Mouse (Mus musculus) telencephalon, adult 2 months (tissue): ENCODE results near the gene Gps2.
"Not testable (repeated sequence)": the region's sequence is repeated elsewhere in the genome, so short reads cannot be mapped to it uniquely, and the experiment has no call there.

Experiments used
- DNase-seq: peaks from one replicate; pipeline ENCODE4 v3.0.0-alpha.2; 2011; ENCODE audit warnings: low read depth, low spot score

Gene Gps2

DNA sequence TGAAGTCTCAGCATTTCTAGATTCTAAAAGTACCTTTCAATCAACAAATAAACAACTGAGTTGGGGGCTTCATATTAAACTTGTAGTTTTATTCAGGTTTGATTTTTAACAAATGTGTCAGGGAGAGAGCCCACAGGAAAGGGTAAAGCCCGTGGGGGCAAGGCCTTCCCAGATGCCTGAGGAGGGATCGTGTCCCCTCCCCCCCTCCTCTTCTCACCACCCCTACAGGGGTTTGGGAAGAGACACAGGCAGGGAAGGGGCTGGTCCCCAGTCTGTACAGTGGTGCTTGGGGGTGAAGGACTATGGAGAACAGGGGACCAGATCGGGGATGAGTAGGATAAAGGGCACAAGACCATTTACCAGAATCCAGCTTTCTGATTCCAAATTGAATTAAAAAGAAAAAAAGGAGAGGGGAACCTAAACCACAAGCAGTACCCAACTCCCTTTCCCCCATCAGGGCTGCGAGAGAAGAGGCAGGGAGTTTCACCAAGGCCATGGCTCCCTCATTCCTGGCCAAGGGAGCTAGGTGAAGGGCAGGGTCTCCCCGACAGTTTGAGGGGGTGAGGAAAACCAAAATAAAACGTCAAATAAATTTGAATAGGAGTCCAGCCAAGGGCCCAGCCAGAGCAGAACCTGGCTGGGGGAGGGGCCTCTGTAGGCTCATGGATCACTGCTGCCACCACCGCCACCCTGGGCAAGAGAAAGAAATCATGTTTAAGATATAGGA, 3.1 kb downstream of the Gps2 start:
- not testable (repeated sequence) for DNase-seq

DNA sequence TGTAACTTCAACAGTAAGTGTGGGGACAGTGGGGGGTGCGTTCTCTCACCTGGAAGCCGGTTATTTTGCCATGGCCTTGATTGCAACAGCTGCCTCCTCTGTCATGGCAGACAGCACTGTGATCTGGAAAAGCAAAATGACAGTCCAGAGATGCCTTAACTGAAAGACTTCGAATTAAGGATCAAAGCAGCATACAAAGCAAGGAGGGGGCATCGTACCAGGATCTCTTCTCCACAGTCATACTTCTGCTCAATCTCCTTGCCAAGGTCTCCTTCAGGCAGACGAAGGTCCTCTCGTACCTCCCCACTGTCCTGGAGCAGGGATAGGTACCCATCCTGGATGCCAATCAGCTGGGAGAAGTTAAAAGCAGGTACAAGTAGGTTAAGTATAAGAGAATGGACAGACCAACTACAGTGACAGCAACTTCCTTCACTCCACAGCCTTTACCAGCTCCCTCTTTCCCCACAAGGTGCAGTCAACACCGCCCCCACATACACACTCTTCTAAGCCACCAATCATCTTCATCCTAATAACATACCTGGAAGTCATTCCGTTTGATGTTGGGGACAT, 3.8 kb downstream of the Gps2 start:
- DNase-seq = no peak

DNA sequence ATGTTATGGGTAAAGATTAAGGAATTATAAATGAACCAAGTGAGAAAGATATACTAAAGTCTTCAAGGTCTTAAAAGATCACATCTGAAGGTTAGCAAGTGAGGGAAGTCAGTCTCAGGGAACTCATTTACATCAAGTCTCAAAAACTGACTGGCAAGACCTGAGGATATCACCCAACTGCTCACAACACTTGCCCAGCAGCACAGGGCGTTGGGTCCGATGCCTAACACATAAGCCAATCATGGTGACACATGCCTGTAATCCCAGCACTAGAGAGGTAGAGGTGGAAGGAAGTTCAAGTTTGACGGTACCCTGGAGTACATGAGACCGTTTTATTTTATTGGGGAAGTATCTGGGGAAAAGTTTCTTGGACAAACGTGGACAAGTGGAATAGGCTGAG, 4.4 kb downstream of the Gps2 start:
- DNase-seq = no peak

DNA sequence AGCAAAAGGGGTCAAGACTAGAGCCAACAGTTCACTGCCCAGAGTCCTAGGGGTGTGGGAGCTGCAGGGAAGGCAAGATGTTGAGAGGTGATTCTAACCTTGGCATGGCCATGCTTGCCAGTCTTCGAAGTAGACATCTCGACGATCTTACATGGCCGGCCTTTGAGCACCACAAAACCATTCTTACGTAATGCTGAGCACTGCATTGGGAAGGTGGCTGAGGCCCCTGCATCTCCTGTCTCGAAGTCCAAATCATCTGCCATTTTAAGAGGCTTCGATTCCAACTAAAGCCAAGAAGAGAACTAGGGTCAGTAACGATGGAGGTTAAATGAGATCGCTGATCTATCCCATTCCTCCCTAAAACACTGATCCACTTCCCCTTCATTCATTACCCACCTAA, 5.4 kb downstream of the Gps2 start:
- DNase-seq = no peak

DNA sequence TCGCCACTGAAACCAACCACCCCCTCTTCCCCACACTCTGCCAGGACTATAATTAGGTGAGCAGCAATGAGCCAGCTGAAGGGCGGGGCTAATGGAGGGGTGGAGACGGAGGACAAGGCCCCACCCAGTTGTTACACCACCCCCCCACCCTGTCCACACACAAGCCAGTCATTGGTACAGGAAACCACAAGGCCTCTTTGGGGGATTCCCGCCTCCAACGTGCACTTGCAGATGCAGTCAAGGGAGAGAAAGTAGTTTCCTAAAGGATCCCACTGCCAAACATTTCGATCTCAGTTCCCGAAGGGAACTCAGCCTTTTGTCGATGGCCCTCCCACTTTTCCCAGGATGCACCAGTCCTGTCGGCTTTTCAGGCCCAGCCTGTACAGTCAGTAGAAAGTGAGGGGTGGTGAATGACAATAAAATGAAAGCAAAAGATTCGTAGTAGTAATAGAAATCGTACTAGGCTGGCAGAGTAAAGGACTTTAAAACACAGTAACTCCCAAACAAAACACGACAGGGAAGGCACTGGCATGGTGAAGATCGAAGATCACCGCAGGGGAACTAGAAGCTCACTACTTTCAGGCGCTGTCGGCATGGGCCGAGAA, 6.1 kb downstream of the Gps2 start:
- DNase-seq = peak; percentile 42

DNA sequence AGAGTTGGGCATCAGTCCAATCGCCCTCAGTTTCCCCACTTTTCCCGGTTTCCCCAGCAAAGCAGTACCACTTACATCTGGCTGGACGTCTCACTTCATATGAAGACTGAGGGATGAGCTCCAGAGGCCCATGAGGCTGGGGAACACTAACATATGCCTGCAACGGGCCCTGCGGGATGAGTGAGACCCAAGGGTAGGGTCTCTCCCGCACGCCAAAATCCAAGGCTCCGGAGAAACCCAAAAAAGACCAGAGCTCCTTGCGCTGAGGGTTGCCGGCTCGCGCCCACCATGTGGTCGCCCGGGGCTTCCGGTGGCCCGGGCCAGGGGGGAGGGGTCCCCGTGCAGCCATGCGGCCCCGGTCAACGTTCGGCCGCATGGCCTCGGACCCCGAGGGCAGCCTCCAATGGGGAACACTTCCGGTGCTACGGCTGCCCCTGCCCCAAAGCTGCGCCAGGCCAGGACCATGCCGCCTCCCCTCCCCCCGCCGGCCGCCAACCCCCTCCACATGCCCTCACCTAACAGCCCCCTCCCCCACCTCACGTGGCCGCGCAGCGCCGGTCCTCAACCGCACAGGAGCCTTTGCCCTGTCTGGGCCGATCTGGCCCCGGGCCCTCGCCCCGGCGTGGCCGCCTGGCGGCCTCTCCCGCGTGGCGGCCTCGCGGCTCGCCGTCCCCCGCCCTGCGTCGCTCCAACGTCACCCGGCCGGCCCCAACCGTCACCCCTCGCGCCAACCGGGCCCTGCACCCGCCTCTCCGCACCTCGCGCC, 6.8 kb downstream of the Gps2 start:
- no peak for DNase-seq

DNA sequence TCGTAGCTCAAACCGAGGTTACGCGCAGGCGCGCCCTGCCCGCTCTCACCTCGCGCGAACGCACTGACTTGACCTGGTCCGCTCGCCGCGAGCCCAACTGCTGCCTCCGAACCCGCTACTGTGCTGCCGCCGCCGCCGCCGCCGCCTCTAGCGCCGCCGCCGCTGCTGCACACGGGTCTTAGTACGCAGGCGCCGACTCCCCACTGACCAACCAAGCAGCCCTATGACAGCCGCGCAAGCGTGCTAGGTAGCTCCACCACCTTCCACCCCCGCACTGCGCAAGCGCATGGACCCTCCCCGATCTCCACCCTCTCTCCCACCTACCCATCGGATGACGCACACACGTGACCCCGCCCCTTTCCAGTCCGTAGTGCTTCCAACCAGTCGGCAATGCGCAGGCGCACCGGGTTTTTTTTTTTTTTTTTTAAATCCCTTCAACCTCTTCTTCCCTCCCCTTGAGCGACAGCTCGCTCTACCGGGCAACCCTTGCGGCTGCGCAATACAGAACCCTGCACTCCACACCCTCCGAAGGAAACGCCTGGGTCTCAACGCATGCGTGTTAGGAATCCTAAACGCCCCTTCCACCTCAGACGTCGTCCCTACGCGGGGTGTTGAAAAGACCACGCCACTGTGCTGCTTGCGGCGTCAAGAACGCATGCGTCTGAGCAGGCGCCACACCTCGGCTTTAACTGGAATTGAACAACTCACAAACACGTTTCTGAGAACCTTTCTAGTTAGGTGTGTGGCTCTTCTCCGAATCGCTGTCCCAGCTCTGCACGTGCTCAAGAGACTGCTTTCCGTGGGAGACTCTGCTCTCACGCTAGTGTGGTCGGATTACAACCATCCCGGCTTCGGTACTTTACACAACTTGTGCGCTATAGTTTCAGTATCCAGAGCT, 7.7 kb downstream of the Gps2 start, which contains the start of gene Eif5a:
Gene Eif5a (minus strand): TSS at position 845 of the 898 bp plus-strand sequence.
- DNase-seq = peak; percentile 100

DNA sequence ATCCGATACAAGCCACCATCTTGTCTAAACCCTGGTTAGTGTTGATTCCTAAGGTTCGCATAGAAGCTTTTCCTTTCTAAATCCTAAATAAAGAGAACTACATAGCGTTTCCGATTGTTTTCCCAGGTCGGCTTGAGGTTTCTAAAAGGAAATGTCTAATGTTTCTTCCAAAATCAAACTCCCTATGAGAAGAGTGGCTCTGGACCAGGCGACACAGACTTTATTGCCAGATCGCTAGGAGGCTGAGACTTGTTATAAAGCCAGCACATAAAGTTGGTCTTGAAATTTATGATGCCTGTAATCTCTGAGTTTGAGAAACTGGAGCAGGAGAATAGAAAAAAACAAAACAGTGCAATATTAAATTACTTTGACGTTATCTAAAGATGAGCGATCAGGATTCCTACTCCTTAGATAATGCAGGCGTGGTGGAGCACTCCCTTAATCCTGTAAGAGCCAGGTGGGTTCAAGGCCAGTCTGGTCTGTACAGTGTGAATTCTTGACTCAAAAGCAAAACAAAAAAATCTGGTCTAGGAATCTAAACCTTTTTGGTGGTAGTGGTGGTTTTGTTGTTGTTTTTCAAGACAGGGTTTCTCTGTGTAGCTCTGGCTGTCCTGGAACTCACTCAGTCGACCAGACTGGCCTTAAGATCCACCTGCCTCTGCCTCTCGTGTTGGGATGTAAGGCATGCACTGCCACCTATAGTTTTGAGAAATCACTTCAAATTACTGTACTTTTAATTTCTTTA, 8.5 kb downstream of the Gps2 start:
- DNase-seq = no peak

DNA sequence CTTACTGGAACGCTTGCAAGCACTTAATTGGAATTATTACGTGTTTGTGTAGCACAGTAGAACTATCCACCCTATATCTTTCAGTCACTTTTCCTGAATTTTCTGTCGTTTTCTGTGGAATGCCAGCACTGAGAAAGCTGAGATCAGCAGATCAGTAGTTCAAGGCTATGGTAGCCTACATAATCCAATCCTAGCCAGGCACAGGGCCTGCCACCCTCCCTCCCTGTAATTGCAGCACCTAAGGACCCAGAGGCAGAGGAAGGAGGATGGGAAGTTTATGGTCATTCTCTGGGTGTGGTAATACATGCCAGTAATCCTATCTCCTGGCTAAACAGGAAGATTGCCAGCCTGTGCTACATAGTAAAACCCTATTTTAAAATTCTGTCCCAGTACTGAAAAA, 9.1 kb downstream of the Gps2 start:
- no peak for DNase-seq

DNA sequence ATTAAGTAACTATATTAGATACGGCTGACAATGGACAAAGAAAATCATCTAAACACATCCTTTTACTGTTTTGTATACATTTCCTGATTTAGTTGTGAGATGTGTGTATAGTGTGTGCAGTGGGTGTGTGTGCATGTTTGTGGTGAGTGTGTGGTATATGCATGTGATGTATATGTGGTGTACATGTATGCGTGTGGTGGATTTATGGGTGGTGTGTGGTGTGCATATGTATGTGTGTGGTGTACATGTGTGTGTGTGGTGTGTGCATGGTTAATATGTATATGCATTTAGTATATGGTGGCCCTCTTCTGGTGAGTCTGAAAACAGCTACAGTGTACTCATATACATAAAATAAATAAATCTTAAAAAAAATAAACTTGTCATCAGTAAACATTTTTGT, 13.8 kb downstream of the Gps2 start:
- DNase-seq = no peak

DNA sequence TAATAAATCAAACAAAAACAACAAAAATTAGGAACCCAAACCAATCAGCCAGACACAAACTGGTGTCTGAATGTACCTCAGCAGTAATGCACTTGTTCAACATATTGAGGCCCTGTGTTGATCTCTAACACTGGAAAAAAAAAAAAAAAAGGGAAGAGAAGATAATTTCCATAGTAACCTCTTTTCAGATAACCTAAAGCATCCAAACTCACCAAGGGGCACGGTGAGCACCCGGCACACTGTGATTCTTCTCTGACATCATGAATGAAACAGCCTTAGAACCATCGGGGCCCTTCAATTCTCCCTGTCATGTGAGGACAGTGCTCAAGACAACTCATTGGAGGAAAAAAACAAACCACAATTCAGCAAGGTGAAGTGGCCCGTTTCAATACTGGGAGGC, 16.0 kb downstream of the Gps2 start:
- DNase-seq = no peak

DNA sequence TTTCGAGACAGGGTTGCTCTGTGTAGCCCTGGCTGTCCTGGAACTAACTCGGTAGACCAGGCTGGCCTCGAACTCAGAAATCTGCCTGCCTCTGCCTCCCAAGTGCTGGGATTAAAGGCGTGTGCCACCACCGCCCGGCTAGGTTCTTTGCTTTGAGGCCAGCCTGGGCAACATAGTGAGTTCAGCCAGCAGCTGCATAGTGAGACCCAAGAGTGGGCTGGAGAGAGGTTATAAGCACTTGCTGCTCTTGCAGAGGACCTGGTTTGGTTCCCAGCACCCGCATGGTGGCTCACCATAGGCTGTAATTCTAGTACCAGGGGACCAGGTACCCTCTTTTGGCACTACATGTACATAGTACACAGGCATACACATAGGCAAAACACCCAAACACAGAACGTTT, 16.5 kb downstream of the Gps2 start:
- not testable (repeated sequence) for DNase-seq

DNA sequence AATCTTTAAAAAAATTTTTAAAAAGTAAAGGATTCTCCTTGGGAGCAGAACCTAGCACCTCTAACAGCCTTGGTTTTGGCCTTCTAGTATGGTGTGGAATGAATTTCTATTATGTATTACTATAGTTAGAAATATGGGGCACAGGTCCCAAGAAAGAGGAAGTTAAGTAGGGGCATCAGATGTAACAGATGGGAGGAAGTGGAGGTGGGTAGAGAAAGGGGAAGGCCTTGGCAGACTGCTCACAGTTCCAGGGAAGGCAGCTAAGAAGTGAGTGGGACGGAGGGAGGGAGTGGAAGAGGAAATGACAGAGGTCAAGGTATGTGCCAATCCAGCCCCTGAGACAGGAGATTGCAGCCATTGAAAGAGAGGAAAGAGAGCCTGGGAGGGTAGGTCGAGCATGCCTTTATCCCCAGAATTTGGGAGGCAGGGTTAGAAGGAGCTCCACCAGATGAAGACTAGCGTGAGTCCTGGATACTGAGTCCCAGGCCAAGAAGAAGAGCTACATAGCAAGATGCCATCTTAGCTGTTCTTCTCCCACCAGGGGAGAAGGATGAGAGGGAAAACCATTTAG, 17.4 kb downstream of the Gps2 start:
- no peak for DNase-seq

DNA sequence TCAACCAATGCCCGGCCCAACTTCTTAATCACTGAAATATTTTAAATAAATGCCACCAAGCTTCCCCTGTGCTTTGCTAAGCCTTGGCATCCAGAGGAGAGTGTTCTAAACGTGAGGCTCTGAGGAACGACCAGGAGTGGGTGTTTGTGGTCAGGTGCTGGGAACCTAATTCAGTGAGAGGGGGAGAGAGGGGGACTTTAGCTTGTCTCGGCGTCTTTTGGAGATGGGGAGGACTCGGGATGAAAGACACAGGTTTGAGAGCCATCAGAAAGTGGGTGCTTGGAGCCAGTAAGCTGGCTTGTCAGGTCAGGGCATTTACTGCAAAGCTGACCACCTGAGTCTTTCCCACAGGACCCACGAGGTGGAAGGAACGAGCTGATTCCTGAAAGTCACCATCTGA, 18.1 kb downstream of the Gps2 start:
- no peak for DNase-seq

DNA sequence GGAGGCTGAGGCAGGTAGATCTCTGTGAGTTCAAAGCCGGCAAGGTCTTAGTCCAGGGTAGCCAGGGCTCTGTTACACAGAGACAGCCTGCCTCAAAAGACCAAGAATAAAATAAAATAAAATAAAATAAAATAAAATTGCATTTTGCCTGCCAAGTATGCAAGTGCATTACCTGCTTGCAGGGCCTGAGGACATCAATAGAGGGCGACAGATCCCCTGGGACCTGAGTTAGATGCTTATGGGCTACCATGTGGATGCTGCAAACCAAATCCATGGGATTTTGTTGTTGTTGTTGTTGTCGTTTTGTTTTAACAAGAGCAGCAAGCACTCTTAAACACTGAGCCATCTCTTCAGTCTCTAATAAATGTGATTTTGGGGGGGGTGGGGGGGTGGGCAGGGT, 18.6 kb downstream of the Gps2 start:
- DNase-seq = no peak

DNA sequence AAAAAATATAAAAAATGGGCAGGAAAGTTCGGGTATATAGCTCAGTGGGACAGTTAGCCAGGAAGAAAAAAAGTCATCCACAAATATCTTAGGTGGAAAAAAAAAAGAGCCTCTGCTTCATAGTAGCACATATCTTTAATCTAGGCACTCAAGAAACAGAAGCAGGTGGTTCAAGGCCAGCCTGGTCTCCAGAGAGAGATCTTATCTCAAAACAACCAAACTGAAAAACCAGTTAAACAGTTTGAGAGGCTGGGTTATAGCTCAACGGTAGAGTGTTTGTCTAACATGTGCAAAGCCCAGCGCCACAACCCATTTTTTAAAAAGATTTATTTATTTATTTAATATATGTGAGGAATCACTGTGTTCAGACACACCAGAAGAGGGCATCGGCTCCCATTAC, 19.4 kb downstream of the Gps2 start:
- DNase-seq = no peak

DNA sequence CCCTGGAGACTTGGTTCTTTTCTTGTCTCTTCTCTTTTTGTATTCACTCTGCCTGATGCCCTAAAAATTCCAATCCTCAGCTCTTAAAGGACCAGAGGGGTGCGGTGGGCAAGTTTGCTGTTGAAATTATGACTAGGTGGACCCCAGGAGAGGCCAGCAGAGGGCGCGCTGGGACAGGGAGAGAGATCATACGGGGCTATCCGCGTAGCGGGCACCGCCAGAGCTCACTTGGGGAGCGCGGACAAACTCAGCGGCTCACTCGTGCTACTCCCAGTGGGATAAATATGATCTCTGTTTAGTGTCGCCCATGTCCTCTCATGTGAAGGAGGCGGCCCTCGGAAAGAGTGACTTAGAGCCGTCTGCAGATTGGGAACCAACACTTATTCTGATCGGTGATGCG, 20.5 kb downstream of the Gps2 start:
- DNase-seq = no peak

DNA sequence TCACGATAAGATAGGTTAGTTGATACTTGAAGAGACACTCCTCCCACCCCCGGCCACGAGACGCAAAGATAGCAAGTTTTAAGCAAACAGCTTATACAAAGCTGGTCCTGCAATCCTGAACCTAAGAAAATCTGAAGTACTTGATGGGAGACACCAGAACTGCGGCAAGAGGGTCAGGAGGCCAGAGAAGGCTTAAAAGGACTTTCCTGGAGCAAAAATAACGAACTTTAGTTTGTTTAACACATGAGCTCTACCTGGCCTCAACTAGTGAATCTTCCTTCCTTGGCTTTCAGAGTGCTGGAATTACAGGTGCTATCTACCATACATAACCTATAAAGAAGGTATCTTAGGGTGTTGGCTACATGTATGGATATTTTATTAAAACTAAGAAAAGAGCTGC, 21.0 kb downstream of the Gps2 start:
- no peak for DNase-seq

DNA sequence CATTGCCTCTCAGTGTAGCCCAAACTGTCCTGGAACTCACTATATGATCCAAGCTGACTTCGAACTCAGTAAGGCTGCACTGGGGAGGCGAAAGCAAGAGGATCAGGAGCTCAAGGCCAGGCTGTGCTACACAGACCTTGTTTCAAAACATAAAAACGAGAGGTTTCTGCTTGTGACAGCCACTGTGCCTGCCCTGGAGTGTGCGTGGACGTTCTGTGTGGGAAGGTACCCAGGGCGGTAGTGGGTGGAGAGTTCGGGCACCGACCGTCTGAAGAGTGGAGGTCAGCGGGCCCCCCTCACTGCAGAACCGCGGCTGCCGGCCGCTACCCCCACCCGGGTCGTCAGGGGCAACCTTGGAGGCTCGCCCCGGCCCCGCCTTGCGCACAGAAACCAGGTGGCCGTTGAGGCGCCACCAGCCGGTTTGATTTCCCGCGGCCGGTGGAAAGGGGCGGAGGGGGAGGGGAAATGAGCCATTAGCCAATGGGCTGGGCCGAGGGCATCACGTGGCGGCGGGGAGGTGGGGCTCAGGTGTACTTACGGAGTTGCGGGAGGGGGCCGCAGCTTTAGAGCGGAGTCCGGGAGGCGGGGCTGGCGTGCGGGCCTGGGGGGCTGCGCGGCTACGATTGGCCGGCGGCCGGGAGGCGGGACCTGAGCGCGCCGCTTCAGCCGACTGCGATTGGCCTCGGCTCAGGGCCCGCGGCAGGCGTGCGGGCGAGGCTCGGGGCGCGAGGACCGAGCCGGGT, 21.6 kb downstream of the Gps2 start, which contains the start of gene Ybx2:
Gene Ybx2 (plus strand): TSS at position 660 of the 743 bp plus-strand sequence.
- peak; percentile 62 for DNase-seq

DNA sequence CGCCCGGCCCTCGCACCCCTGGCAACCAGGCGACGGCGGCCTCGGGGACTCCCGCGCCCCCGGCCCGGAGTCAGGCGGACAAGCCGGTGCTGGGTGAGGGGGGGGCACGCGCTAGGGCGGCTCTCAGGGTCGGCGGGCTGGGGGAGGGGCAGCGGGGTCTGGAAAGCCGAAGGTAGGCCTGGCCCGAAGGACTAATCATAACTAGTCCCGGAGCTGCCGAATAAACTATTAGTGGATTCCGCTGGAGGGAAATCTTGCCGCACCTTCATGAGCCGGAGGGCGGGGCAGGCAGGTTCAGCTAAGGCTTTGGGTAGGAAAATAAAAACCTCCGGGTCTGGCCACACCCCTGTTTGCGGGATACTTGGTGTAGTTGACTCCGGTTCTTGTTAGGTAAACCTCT, 22.5 kb downstream of the Gps2 start:
- DNase-seq = no peak
